Mouse (Mus musculus) right cerebral cortex, postnatal 10 days (tissue): ENCODE measurements around the gene Ppp2r5a.

Experiments
- DNase-seq, 2 experiments: peaks; one replicate each; pipeline ENCODE4 v3.0.0; 2021; ENCODE audit warnings: low spot score in 2 of 2

The Ppp2r5a gene

GRCm38 (mm10) chr1:191380843-191381242 lies 22.2 kb downstream of the Ppp2r5a start:
- no peak for DNase-seq

DNA sequence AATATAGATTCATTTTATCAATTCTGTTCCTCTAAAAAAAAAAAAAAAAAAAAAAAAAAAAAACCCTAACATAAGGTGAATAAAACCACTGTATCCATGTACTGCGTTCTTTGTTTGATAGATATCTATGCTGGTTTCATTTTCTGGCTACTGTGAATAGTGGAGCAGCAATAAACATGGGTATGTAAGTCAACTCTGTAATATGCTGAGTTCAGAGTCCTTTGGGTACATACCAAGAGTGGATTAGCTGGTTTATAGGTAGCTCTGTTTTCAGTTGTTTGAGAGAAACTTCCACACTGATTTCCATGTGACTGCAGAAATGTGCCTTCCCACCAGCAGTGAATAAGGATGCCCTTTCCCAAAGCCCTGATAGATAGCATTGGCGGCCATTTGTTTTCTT lies 25.0 kb downstream of the Ppp2r5a start:
- no peak for DNase-seq

DNA sequence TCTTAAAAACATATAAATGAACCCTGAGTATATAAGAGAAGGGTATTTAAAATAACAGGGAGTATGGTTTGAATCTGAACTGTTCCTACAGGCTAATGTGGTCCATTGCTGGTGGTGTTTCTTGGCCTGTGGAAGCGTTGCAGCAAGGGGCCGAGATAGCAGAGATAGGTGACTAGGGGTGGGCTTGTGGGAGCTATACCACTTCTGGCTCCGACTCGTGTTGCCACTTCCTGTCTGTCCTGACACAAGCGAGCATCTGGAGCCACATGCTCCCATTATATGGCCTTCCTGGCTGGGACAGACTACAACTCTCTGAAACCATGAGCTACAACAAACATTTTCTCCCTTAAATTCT lies 27.5 kb downstream of the Ppp2r5a start:
- DNase-seq = no peak

DNA sequence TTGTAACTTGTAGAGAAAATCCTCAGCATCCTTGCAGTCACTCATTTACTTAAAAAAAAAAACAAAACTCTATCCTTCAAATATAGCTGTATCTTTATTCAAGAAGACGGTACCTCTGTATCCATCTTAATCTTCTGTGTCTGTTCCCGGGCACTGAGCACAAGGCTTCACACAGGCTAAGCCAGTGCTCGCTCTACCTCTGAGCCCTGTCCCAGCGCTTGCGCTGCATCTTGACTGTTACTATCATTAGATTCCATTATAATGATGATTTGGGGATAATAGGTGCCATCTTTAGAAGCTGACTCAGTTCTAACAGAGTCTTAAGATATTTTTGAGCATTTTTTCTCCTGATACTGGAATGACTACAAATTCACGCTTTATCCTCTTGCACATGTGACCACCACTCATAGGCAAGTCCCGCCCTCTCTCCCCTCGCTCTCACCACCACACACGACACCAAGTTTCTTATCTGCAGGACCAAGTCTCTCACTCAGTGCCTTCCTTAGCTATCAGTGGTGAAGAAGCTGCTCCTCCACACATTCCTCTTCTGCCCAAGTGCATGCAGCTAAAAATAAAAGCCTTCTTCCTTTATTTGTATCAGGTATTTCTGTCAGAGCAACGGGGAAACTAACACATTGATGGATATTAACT lies 28.0 kb downstream of the Ppp2r5a start:
- DNase-seq = no peak

GRCm38 (mm10) chr1:191369140-191369539 lies 33.9 kb downstream of the Ppp2r5a start:
- no peak for DNase-seq

DNA sequence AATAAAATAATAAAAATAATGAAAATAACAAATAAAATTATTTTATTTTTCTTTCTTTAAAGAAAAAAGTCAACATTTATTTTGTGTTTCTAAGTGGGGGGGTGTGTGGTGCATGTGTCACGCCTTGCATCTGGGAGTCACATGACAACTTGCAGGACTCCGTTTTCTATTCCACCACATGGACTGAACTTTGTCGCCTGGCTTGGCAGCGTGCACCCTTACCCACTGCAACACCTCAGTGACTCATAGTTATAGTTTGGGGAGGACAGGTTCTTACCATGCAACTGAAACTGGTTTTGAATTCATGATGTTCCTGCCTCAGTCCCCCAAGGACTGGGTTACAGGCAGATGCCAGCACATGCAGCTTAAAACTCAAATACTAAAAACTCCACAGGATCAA lies 34.9 kb downstream of the Ppp2r5a start:
- no peak for DNase-seq

GRCm38 (mm10) chr1:191364477-191364876 lies 38.6 kb downstream of the Ppp2r5a start:
- no peak for DNase-seq

DNA sequence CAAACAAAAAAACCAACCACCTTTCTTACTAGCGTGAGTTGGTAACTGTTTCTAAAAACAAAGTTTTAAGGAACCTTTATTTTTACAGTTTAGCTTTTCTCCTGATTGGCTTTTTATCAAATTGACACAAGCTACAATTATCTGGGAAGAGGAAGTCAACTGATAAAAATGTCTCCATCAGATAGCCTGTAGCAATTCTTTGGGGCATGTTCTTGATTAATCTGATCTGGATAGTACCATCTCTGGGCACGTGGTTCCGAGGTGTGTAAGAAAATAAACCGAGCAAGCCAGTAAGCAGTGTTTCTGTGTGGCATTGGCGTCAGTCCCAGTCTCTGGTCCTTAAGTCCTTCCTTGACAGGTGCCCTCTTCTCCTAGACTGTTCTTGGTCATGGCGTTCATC lies 40.7 kb downstream of the Ppp2r5a start:
- no peak for DNase-seq

DNA sequence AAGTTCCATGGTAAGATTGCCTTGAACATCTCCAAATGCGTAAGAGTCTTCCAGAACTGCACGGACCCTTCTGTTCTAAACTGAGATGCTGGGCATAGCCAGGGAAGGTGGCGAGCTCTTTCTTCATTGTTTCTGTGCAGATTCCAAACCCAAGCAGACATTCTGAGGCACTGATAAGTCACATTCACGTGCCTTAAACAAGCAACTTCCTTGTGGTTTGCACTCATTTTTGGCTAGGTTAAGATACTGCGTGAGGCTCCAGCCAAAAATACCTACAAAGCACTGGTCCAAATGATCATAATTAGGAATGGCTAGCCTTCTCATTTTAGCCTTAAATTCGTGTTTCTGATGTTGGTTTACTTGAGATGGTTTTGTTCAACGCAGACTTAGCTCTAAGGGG lies 43.6 kb downstream of the Ppp2r5a start:
- DNase-seq = no peak

DNA sequence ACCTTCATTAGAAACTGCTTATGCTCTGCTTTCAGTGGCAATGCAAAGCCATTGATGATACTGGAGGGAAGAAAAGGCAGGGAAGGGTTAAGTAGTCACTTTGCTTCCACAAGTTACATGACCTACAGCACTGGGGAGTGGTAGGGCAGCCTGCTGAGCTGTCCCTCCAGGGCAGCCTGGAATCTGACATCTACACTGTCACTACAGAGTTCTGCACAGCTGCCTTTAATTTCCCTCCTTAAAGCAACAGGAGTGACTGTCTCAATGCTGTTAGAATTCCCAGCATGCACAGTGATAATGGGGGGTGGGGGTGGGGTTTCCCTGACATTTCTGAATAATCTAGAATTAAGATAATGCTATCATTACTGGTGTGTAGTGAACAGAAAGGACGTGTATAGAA lies 46.1 kb downstream of the Ppp2r5a start:
- DNase-seq = no peak

GRCm38 (mm10) chr1:191353836-191354235 lies 49.2 kb downstream of the Ppp2r5a start:
- DNase-seq = no peak

- DNase-seq = peak; percentile 68 to 75
These were observed 50.1 kb downstream of the Ppp2r5a start for GRCm38 (mm10) chr1:191352786-191353488.

GRCm38 (mm10) chr1:191350355-191350754 lies 52.7 kb downstream of the Ppp2r5a start:
- no peak for DNase-seq

GRCm38 (mm10) chr1:191349486-191350037 lies 53.5 kb downstream of the Ppp2r5a start:
- DNase-seq = no peak

DNA sequence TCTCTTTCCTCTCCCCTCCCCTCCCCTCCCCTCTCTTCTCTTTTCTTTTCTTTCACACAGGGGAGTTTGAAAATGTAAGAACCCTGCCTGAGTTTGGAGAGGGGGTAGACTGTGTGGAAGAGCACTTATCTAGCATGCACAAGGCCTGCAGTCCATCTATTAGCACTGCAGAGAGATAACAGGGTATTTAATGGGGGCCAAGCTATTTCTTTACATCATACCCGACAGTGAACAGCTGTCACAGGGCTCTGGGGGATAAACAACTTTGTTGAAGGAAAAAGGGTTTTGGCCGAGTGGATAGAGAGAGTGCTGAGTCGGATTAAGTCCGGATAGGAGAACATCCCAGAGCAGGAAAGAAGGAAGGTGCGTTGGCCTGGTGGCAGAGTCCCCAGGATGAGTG lies 54.1 kb downstream of the Ppp2r5a start:
- DNase-seq = no peak

GRCm38 (mm10) chr1:191348592-191348991 lies 54.5 kb downstream of the Ppp2r5a start:
- no peak for DNase-seq

GRCm38 (mm10) chr1:191347602-191348001 lies 55.5 kb downstream of the Ppp2r5a start:
- no peak for DNase-seq

DNA sequence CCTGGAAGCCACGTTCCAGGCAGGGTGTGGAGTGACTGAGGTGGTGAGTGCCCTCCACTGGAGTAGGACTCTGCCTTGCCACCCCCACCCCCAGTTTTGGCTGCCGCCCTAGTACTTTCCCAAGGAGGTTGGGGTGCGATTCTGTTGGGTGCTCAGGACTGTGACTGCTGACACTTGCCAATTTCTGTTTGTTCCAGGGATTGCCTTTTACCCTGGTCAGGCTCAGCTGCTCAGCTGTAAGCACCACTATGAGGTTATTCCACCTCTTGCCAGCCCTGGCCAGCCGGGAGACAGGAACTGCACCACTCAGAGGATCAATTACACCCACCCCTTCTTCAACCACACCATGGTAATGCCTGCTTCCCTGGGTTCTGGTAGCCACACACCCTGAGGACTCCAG lies 62.5 kb downstream of the Ppp2r5a start:
- DNase-seq = no peak

DNA sequence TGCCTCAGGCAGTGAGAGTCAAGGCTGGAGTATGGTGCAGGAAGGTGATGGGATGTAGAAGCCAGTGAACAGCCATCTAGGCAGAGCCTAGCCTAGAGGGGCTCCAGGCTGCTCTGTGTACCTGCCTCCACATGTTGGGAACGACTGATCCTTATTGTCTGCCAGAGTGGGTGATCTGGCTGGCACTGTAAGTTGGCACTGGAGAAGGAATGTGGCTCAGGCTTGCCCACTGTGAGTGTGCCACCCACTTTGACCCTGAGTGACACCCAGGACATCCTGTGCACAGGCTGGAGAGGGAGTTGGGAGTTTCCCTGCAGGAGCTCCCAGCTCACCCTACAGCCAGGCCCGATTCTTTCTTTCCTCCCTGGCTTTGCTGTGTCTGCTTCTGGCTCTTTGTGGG lies 63.2 kb downstream of the Ppp2r5a start:
- no peak for DNase-seq

- no peak for DNase-seq
These were observed 68.6 kb downstream of the Ppp2r5a start for GRCm38 (mm10) chr1:191334500-191334899.

- DNase-seq = no peak
These were observed 72.7 kb downstream of the Ppp2r5a start for GRCm38 (mm10) chr1:191330356-191330755.

DNA sequence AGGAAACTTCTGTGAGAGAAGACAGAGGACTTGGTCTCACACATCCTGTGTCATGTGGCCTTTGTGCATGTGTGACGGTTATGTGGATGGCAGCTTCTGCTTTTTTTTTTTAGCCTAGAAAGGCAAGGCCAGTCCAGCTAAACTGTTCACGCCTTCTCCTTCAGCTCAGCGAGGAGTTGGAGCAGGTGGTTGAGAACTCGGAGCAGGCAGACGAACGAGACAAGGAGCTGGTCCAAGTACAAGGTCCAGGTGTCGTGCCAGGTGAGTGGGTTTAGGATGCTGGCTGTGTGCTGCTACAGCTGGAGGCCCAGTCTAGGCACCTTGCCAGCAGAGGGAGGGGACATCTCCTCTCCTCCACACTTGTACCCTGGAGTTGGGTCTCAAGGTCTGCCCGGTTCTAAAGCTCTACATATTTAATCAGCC lies 75.0 kb downstream of the Ppp2r5a start:
- DNase-seq = peak; percentile 61 to 67

DNA sequence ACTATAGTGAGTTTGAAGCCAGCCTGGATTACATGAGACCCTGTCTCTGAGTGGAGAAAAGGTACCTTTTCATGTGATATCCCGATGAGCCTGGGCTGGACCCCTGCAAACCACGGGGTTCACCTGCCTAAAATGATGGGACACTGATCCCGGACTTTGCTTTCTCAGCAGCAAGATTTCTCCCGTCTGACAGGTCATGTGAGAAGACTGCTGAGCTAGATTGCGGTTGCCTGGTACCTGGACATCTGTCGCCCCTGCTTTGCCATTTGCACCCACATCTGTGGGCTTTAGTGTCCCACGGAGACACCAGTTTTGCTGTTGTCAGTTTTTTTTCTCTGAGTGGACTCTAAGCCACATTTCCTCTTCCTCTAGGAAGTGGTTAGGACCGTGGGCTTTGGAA lies 75.8 kb downstream of the Ppp2r5a start:
- no peak for DNase-seq
